Mouse (Mus musculus) cortical plate, adult 2 months (tissue): Measurements from ENCODE around the gene Tec.

ENCODE experiments used
- CTCF ChIP-seq: fragments of 200-500 bp; IDR thresholded peaks from 2 replicates; pipeline ENCODE4 v1.5.1; 2011; ENCODE audit warnings: mild to moderate bottlenecking, control low read depth, low read length; ENCODE audit not compliant: insufficient read depth; ENCODE audit errors: extremely low read depth
- POLR2A ChIP-seq: fragments of 200-500 bp; IDR thresholded peaks from 2 replicates; pipeline ENCODE4 v1.6.1; 2011; ENCODE audit warnings: mild to moderate bottlenecking, low read length, control low read depth; ENCODE audit not compliant: insufficient read depth; ENCODE audit errors: extremely low read depth

DNA sequence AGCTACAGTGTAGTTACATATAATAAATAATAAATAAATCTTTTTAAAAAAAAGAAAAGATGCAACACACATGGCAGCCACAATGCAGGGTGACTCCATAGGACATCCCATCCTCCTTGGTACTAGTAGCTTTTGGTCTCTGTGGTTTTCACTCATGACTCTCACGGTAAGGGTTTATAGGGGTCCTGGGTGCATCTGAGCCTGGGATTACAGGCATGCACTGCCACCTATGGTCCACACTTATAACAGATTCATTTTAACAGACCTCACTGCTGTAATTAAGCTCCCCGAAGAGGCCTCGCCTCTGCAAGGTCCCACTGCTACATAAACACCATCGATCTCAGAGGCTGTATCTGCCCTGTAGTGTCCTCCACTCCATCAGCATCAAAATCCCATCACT, 82.8 kb downstream of the Tec start:
- TF ChIP-seq POLR2A (no peak), CTCF (no peak)
